Mouse (Mus musculus) testis, adult 2 months (tissue): ENCODE measurements at regions not wholly inside any gene's neighbourhood (a gene's known extent, or its start where the extent isn't known, plus 50 kb on each side); places are given as distances from the start of the nearest gene placed in this dataset.

Experiments used
- H3K27ac ChIP-seq: fragments of 200-500 bp; 2 replicates; pipeline ENCODE4 v1.5.1; 2012; ENCODE audit warnings: low read depth, low read length; ENCODE audit not compliant: control insufficient read depth, insufficient read depth
- H3K27me3 ChIP-seq: fragments of 200-500 bp; 2 replicates; pipeline ENCODE4 v1.6.1; 2012; ENCODE audit warnings: mild to moderate bottlenecking, low read length, moderate library complexity; ENCODE audit not compliant: control insufficient read depth, insufficient read depth
- H3K36me3 ChIP-seq: fragments of 200-500 bp; 2 replicates; pipeline ENCODE4 v1.6.1; 2012; ENCODE audit warnings: mild to moderate bottlenecking, low read length; ENCODE audit not compliant: control insufficient read depth, insufficient read depth
- H3K4me1 ChIP-seq: fragments of 200-500 bp; 2 replicates; pipeline ENCODE4 v1.6.1; 2012; ENCODE audit warnings: low read length; ENCODE audit not compliant: control insufficient read depth, insufficient read depth
- H3K4me3 ChIP-seq: fragments of 200-500 bp; 2 replicates; pipeline ENCODE4 v1.5.1; 2012; ENCODE audit warnings: low read depth, mild to moderate bottlenecking, low read length, moderate library complexity, mixed read lengths; ENCODE audit not compliant: control insufficient read depth
- CTCF ChIP-seq: fragments of 200-500 bp; IDR thresholded peaks from 2 replicates; pipeline ENCODE4 v1.5.1; 2012; ENCODE audit warnings: low read depth, mild to moderate bottlenecking, inconsistent platforms, low read length, moderate library complexity; ENCODE audit not compliant: control insufficient read depth, insufficient read depth, insufficient replicate concordance
- POLR2A ChIP-seq: fragments of 200-500 bp; IDR thresholded peaks from 2 replicates; pipeline ENCODE4 v1.6.1; 2012; ENCODE audit warnings: low read depth, mild to moderate bottlenecking, inconsistent platforms, low read length, moderate library complexity; ENCODE audit not compliant: control insufficient read depth

DNA sequence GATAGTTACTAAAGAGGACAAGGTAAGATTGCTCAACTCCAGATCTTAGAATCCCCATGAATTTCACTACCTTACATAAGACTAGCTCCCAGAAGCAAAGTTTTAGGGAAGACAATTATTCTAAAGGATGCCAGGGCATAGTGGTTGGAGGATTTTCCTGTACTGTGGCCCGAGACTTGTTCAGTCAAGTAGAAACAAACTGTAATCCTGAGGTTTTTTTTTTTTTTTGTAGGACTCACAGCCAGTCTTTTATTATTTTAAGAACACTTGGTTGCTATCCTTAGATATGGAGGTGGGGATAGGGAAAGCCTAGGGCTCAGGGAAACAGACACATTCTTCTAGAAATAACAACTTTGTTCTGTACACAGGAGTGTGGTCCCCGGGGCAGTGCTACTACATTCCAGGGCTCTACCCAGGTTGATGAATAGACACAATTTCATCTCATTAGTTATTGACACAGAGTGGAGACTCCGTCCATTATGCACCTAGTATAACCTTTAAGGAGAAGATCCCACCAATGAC is 285.6 kb downstream of the Osr1 start:
- H3K4me3 ChIP-seq: no peak overlapping the region
- TF ChIP-seq CTCF (no peak), POLR2A (no peak)
- no peak overlapping the region for H3K27ac ChIP-seq
- H3K4me1 ChIP-seq: no peaks in the 10 kb centered on the region
- H3K27me3 ChIP-seq: no peaks in the 10 kb centered on the region
- H3K36me3 ChIP-seq: no peaks in the 10 kb centered on the region

DNA sequence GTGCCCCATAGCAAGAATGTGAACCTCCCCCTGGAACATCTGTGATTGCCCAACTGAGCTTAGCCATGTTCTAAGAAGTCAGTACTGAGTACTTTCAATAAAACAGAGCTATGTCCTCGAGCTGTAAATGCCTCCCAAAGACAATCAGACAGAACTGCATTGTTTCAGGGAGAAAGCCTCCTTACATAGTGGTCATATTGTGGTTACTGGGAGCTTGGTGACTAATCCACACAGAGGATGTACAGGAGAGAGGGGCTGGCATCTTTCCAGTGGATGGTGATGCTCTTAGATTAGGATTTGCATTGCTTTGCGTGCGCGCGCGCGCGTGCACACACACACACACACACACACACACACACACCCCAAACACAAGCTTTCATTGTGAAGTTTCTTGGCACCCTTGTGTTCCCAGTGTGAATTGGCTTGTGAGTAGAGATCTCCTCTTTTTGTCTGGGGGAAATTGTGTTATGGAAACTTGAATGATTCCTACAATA is 286.3 kb downstream of the Osr1 start:
- Histone ChIP-seq H3K27me3 (no peaks in the 10 kb centered on the region), H3K4me1 (no peaks in the 10 kb centered on the region), H3K36me3 (no peaks in the 10 kb centered on the region), H3K27ac (no peak overlapping the region), H3K4me3 (no peak overlapping the region)
- TF ChIP-seq CTCF: no peak
- no peak for TF ChIP-seq POLR2A

DNA sequence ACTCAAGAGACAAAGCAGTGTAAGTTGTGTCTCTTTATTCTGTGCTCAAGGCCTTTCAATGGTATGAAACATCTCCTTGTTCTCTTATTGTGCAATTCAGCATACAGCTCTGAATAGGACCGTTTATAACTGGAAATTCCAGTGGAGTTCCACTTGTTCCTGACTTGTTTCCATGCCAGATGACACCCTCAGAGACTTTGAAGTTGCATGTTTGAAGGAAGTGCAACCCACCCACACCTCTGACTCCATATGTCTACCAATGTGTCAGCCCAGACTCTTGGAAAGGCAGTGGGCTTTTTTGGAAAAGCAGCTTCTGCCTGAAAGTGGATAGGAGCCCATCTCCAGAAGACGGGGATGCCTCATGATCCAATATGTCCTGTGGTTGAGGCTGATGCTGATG is 288.1 kb downstream of the Osr1 start:
- TF ChIP-seq CTCF (no peak), POLR2A (no peak)
- H3K4me3 ChIP-seq: no peak overlapping the region
- no peaks in the 10 kb centered on the region for H3K36me3 ChIP-seq
- H3K27me3 ChIP-seq: no peaks in the 10 kb centered on the region
- H3K27ac ChIP-seq: no peak overlapping the region
- H3K4me1 ChIP-seq: no peaks in the 10 kb centered on the region

DNA sequence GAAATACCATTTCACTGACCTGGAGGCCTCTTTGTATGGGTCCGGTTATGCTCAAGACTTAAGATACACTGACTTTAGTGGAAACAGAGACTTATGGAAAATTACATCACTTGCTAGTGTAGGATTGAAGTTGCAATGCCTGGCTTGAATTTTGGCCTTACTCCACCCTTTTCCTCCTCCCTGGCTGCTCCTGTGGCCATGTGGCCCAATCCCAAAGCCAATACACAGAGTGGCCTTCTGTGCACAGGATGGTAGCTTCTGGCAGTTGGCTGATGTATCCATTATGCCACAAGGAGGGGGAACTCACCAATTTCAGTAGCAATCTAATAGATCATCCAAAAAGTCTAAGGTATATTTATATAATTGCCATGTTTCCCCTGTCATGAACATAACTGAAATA is 292.4 kb downstream of the Osr1 start:
- TF ChIP-seq CTCF (no peak), POLR2A (no peak)
- Histone ChIP-seq H3K4me1 (no peaks in the 10 kb centered on the region), H3K4me3 (no peak overlapping the region; the same call in 1 of the 2 replicates), H3K27me3 (no peaks in the 10 kb centered on the region), H3K27ac (no peak overlapping the region), H3K36me3 (no peaks in the 10 kb centered on the region)

DNA sequence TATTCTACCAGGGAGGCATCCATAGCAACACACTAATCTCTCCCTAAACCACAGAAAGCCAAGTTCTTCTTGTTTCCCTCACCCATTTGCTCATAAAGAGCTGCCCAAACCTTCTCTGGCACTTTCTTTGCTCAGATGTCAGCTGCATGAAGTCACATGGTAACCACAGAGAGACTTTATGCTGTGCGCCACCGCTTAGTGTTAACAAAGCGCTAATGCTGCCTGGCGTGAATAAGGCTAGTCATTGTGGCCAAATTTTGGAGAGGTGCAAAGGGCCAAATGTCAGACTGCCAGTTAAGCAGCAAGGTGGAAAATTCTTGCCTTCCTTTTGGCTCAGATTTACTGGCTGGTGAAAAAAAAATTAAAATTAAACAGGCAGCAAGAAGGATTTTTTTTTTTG is 302.3 kb downstream of the Osr1 start:
- Histone ChIP-seq H3K36me3 (no peaks in the 10 kb centered on the region), H3K4me3 (no peak overlapping the region), H3K27ac (no peak overlapping the region), H3K27me3 (no peaks in the 10 kb centered on the region), H3K4me1 (no peaks in the 10 kb centered on the region)
- TF ChIP-seq POLR2A: no peak
- no peak for TF ChIP-seq CTCF

DNA sequence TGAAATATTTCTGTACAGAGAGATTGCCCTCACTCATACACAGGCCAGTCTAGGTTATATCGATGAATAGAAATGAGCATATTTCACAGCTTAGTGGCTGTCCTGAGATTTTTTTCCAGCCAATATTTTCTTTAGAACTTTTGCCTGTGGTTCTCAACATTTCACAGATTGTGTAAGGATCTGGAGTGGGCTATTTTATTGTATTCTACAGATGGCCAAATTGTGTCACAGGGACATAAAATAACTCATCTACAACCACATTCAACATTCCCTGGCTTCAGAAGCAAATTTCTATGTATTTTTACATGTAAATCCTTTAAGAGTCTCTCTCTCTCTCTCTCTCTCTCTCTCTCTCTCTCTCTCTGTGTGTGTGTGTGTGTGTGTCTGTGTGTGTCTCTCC is 303.3 kb downstream of the Osr1 start:
- TF ChIP-seq POLR2A: no peak
- TF ChIP-seq CTCF: no peak
- H3K4me3 ChIP-seq: no peak overlapping the region
- no peaks in the 10 kb centered on the region for H3K4me1 ChIP-seq
- no peaks in the 10 kb centered on the region for H3K27me3 ChIP-seq
- no peaks in the 10 kb centered on the region for H3K36me3 ChIP-seq
- no peak overlapping the region for H3K27ac ChIP-seq

DNA sequence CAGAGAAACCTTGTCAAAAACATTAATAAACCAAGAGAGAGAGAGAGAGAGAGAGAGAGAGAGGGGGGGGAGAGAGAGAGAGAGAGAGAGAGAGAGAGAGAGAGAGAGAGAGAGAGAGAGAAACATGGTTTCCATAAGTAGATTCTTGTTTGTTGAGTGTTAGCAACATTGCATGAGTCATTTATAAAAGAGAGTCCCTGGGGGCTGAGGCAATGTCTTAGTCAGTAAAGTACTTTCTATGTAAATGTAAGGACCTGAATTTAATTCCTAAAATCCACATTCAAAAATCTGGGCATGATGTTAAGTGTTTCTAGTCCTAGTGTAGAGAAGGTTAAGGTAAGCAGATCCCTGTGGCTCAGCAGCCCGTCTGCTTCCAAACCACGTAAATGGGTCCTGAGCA is 304.9 kb downstream of the Osr1 start:
- Histone ChIP-seq H3K4me3 (no peak overlapping the region), H3K4me1 (no peaks in the 10 kb centered on the region), H3K27ac (no peak overlapping the region), H3K27me3 (no peaks in the 10 kb centered on the region), H3K36me3 (no peaks in the 10 kb centered on the region)
- no peak for TF ChIP-seq POLR2A
- TF ChIP-seq CTCF: no peak
